Mouse (Mus musculus): ENCODE data around the gene Hypk.
A peak's percentile ranks its signal among the peaks of the same experiment; 100 is the strongest.

DNA sequence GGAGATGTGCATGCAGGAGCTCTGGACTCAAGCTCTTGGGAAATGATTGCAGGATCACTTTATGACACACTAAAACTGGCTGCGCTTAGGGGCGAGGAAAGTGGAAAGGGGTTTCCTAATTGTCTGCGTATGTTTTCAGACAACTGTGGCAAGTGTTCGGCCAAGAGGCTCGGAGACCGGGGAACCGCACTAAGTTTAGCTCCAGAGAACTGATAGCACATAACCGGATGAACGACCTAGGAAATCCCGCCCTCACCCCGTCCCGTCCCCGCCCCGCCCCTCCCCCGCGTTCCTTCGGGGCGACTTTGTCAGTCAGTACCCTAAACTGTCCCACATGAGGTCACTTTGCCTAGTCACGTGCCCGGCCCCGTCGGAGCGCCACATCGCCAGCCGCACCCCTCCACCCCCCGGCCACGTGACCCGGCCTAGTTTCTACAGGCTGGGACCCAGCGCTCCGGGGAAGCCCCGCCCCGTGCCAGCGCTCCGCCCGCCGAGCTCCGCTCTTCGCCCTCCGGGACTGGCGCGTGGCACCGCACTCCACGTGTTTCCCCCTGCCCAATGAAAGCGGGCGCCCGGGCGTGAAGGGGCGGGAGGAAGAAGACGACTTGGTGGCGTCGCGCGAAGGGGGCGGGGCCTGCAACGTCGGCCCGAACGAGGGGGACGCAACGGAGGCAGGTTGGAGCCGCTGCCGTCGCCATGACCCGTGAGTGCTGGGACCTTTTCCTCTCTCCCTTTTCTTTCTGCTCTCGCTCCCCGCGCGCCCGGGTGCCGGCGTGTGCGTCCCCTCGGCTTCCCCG lies 4.2 kb upstream of the Hypk start, which contains the start of gene Serf2:
- TF ChIP-seq POLR2A (IDR thresholded peaks at IDR 0.05; ENCODE audit: low read depth, low read length), result peak; percentile 95
- TF ChIP-seq CTCF (IDR thresholded peaks at IDR 0.05; ENCODE audit: extremely low read depth, insufficient read length, insufficient replicate concordance, low read depth, low read length), result no peak

Measured in small intestine, adult 2 months (tissue).